Mouse (Mus musculus): ENCODE results near the gene Naa35. TPM values are rescaled to one million over a fixed set of nuclear protein-coding genes. Genes with fewer than 3 reads are reported as not detected.
A peak's percentile ranks its signal among the peaks of the same experiment; 100 is the strongest.

Gene Naa35
- polyA plus RNA-seq, 1 experiment, result 78.4 TPM

- Histone ChIP-seq H3K27ac (ENCODE audit: insufficient read depth, low read length) (no peak overlapping the region), H3K4me1 (ENCODE audit: control insufficient read depth, insufficient read depth, low read length) (no peaks in the 10 kb centered on the region)
- TF ChIP-seq POLR2A (IDR thresholded peaks at IDR 0.05; ENCODE audit: extremely low read depth, insufficient read depth, low read length) (no peak), CTCF (IDR thresholded peaks at IDR 0.05; ENCODE audit: extremely low read depth, insufficient read depth, low read length) (no peak)
Measured at GRCm38 (mm10) chr13:59656975-59657388, 71.9 kb downstream of the Naa35 start.

DNA sequence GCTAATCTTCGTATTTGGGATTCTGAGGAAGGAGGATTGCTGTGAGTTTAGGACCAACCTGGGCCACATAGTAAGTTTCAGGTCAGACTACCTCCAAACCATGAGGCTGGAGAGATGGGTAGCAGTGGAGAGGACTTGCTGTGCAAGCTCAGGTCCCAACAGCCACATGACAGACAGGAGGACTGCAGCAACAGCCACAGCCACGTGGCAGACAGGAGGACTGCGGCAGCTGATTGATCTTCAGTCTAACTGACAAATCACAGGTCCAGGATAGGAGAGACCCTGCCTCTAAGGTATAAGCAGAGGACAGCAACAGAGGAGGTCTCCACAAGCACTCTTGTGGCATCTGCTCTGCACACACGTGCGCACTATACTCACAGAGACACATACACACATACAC, 72.7 kb downstream of the Naa35 start:
- no peaks in the 10 kb centered on the region for H3K4me1 ChIP-seq (ENCODE audit: control insufficient read depth, insufficient read depth, low read length)
- no peak for TF ChIP-seq POLR2A (IDR thresholded peaks at IDR 0.05; ENCODE audit: extremely low read depth, insufficient read depth, low read length)
- no peak for TF ChIP-seq CTCF (IDR thresholded peaks at IDR 0.05; ENCODE audit: extremely low read depth, insufficient read depth, low read length)
- no peak overlapping the region for H3K27ac ChIP-seq (ENCODE audit: insufficient read depth, low read length)
- H3K4me3 ChIP-seq (ENCODE audit: insufficient read depth, low read length), result no peak overlapping the region

More at GRCm38 (mm10) chr13:59656975-59657388, 71.9 kb downstream of the Naa35 start:
- no peak overlapping the region for H3K4me3 ChIP-seq (ENCODE audit: insufficient read depth, low read length)

DNA sequence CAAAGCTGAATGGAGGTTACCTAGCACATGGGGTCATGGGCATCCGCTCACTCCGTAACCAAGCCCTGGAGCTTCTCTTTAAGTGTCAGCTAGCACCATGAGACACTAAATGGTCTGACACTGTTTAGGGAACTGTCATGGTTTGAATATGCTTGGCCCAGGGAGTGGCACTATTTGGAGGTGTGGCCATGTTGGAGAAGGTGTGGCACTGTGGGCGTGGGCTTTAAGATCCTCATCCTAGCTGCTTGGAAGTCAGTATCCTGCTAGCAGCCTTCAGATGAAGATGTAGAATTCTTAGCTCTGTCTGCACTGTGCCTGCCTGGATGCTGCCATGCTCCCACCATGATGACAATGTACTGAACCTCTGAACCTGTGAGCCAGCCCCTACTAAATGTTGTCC, 75.3 kb downstream of the Naa35 start:
- TF ChIP-seq CTCF (IDR thresholded peaks at IDR 0.05; ENCODE audit: extremely low read depth, insufficient read depth, low read length), result no peak
- TF ChIP-seq POLR2A (IDR thresholded peaks at IDR 0.05; ENCODE audit: extremely low read depth, insufficient read depth, low read length), result no peak
- Histone ChIP-seq H3K27ac (ENCODE audit: insufficient read depth, low read length) (no peak overlapping the region), H3K4me1 (ENCODE audit: control insufficient read depth, insufficient read depth, low read length) (no peaks in the 10 kb centered on the region), H3K4me3 (ENCODE audit: insufficient read depth, low read length) (no peak overlapping the region)

- no peak overlapping the region for H3K27ac ChIP-seq (ENCODE audit: insufficient read depth, low read length)
- no peak overlapping the region for H3K4me3 ChIP-seq (ENCODE audit: insufficient read depth, low read length)
- no peaks in the 10 kb centered on the region for H3K4me1 ChIP-seq (ENCODE audit: control insufficient read depth, insufficient read depth, low read length)
- TF ChIP-seq POLR2A (IDR thresholded peaks at IDR 0.05; ENCODE audit: extremely low read depth, insufficient read depth, low read length) (no peak), CTCF (IDR thresholded peaks at IDR 0.05; ENCODE audit: extremely low read depth, insufficient read depth, low read length) (no peak)
Measured at GRCm38 (mm10) chr13:59661387-59661786, 76.3 kb downstream of the Naa35 start.

GRCm38 (mm10) chr13:59661966-59662365, 76.9 kb downstream of the Naa35 start:
- Histone ChIP-seq H3K27ac (ENCODE audit: insufficient read depth, low read length) (no peak overlapping the region), H3K4me1 (ENCODE audit: control insufficient read depth, insufficient read depth, low read length) (no peaks in the 10 kb centered on the region), H3K4me3 (ENCODE audit: insufficient read depth, low read length) (no peak overlapping the region)
- TF ChIP-seq CTCF (IDR thresholded peaks at IDR 0.05; ENCODE audit: extremely low read depth, insufficient read depth, low read length), result no peak
- no peak for TF ChIP-seq POLR2A (IDR thresholded peaks at IDR 0.05; ENCODE audit: extremely low read depth, insufficient read depth, low read length)

GRCm38 (mm10) chr13:59663939-59664712, 79.1 kb downstream of the Naa35 start:
- TF ChIP-seq POLR2A (IDR thresholded peaks at IDR 0.05; ENCODE audit: extremely low read depth, insufficient read depth, low read length) (no peak), CTCF (IDR thresholded peaks at IDR 0.05; ENCODE audit: extremely low read depth, insufficient read depth, low read length) (no peak)
- no peak overlapping the region for H3K27ac ChIP-seq (ENCODE audit: insufficient read depth, low read length)
- no peaks in the 10 kb centered on the region for H3K4me1 ChIP-seq (ENCODE audit: control insufficient read depth, insufficient read depth, low read length)
- H3K4me3 ChIP-seq (ENCODE audit: insufficient read depth, low read length), result no peak overlapping the region

DNA sequence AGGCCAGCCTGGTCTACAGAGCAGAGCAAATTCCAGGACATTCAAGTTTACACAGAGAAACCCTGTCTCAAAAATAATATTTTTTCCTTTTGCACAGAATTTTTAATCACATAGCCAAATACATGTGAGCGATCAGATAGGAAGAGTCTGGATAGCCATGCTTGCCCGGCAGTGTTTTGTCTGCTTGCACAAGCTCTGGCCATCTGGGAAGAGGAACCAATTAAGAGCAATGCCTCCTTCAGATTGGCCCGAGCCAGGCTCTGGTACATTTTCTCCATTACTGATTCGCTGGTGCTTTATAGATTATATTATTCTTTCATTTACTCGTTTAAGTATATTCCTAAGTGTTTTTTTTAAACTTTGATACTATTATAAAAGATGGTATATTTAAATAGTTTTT, 82.7 kb downstream of the Naa35 start:
- H3K27ac ChIP-seq (ENCODE audit: insufficient read depth, low read length), result no peak overlapping the region
- TF ChIP-seq POLR2A (IDR thresholded peaks at IDR 0.05; ENCODE audit: extremely low read depth, insufficient read depth, low read length) (no peak), CTCF (IDR thresholded peaks at IDR 0.05; ENCODE audit: extremely low read depth, insufficient read depth, low read length) (no peak)
- H3K4me1 ChIP-seq (ENCODE audit: control insufficient read depth, insufficient read depth, low read length), result peaks cover 2% of the 10 kb centered on the region; the same call in 1 of the 2 replicates
- H3K4me3 ChIP-seq (ENCODE audit: insufficient read depth, low read length), result no peak overlapping the region

GRCm38 (mm10) chr13:59668501-59669093, 83.5 kb downstream of the Naa35 start:
- peak overlapping the region; percentile 83 for H3K27ac ChIP-seq (ENCODE audit: insufficient read depth, low read length)

GRCm38 (mm10) chr13:59669946-59670345, 84.9 kb downstream of the Naa35 start:
- H3K4me1 ChIP-seq (ENCODE audit: control insufficient read depth, insufficient read depth, low read length), result peaks cover 2% of the 10 kb centered on the region; the same call in 1 of the 2 replicates
- H3K27ac ChIP-seq (ENCODE audit: insufficient read depth, low read length), result 0 out of 2 replicates have a peak overlapping the region, but pooled peaks have one; percentile 36
- TF ChIP-seq POLR2A (IDR thresholded peaks at IDR 0.05; ENCODE audit: extremely low read depth, insufficient read depth, low read length) (no peak), CTCF (IDR thresholded peaks at IDR 0.05; ENCODE audit: extremely low read depth, insufficient read depth, low read length) (no peak)
- no peak overlapping the region for H3K4me3 ChIP-seq (ENCODE audit: insufficient read depth, low read length)

More at GRCm38 (mm10) chr13:59668501-59669093, 83.5 kb downstream of the Naa35 start:
- Histone ChIP-seq H3K4me1 (ENCODE audit: control insufficient read depth, insufficient read depth, low read length) (peaks cover 2% of the 10 kb centered on the region; the same call in 1 of the 2 replicates), H3K4me3 (ENCODE audit: insufficient read depth, low read length) (no peak overlapping the region)
- TF ChIP-seq POLR2A (IDR thresholded peaks at IDR 0.05; ENCODE audit: extremely low read depth, insufficient read depth, low read length) (no peak), CTCF (IDR thresholded peaks at IDR 0.05; ENCODE audit: extremely low read depth, insufficient read depth, low read length) (no peak)
